Mouse (Mus musculus): ENCODE data around the gene Phox2b. TPM values are rescaled to one million over a fixed set of nuclear protein-coding genes. Genes with fewer than 3 reads are reported as not detected.

Phox2b gene
- total RNA-seq, 2 experiments from 2014 or later, result not detected

- DNase-seq (ENCODE audit: extremely low spot score in 1 of 2, low spot score in 2 of 2), result no peak
- intact Hi-C loops (cut with DNase I), result no loop called here
These were observed 3.3 kb downstream of the Phox2b start for GRCm38 (mm10) chr5:67095651-67096377.

GRCm38 (mm10) chr5:67095153-67095552, 3.9 kb downstream of the Phox2b start:
- intact Hi-C loops (cut with DNase I), result no loop called here
- DNase-seq (ENCODE audit: extremely low spot score in 1 of 2, low spot score in 2 of 2), result no peak

GRCm38 (mm10) chr5:67093991-67094390, 5.1 kb downstream of the Phox2b start:
- intact Hi-C loops (cut with DNase I), result no loop called here
- DNase-seq (ENCODE audit: extremely low spot score in 1 of 2, low spot score in 2 of 2), result no peak

GRCm38 (mm10) chr5:67091766-67092165, 7.3 kb downstream of the Phox2b start:
- no peak for DNase-seq (ENCODE audit: extremely low spot score in 1 of 2, low spot score in 2 of 2)
- intact Hi-C loops (cut with DNase I), result no loop called here

GRCm38 (mm10) chr5:67090856-67091255, 8.2 kb downstream of the Phox2b start:
- intact Hi-C loops (cut with DNase I), result no loop called here
- DNase-seq (ENCODE audit: extremely low spot score in 1 of 2, low spot score in 2 of 2), result no peak

GRCm38 (mm10) chr5:67083117-67083516, 16.0 kb downstream of the Phox2b start:
- intact Hi-C loops (cut with DNase I), result no loop called here
- DNase-seq (ENCODE audit: extremely low spot score in 1 of 2, low spot score in 2 of 2), result no peak

- intact Hi-C loops (cut with DNase I), result no loop called here
- DNase-seq (ENCODE audit: extremely low spot score in 1 of 2, low spot score in 2 of 2), result no peak
These were observed 35.5 kb downstream of the Phox2b start for GRCm38 (mm10) chr5:67063596-67063995.

GRCm38 (mm10) chr5:67060519-67060918, 38.6 kb downstream of the Phox2b start:
- intact Hi-C loops (cut with DNase I), result no loop called here
- DNase-seq (ENCODE audit: extremely low spot score in 1 of 2, low spot score in 2 of 2), result no peak

GRCm38 (mm10) chr5:67057803-67058202, 41.3 kb downstream of the Phox2b start:
- intact Hi-C loops (cut with DNase I), result no loop called here
- no peak for DNase-seq (ENCODE audit: extremely low spot score in 1 of 2, low spot score in 2 of 2)

GRCm38 (mm10) chr5:67048003-67048402, 51.1 kb downstream of the Phox2b start:
- peak; percentile 30 to 37 for DNase-seq (ENCODE audit: extremely low spot score in 1 of 2, low spot score in 2 of 2)
- intact Hi-C loops (cut with DNase I), result loop anchor here (5.0 kb wide), 1 partner anchor 184 kb away; no protein-coding TSS in a partner anchor

Small RNA genes lying within 50 kb of the gene (microRNA-seq; reads per million reads assigned to microRNA genes)
- gene Gm23841, result not detected

Other genes starting within 250 kb of the Phox2b start
- 10 to 100 TPM; 74.9 to 81.3 TPM for gene Tmem33, start 161.3 kb upstream of the Phox2b start, total RNA-seq (2021)
- 100 to 1,000 TPM; 179 to 180 TPM for gene Slc30a9, start 207.7 kb upstream of the Phox2b start, total RNA-seq (2021)